Mouse (Mus musculus) frontal cortex, adult (tissue): ENCODE measurements at regions not wholly inside any gene's neighbourhood (a gene's known extent, or its start where the extent isn't known, plus 50 kb on each side); places are given as distances from the start of the nearest gene placed in this dataset.

Source experiments
- ATAC-seq: cut with Nextera tagmentation; 2 replicates; pipeline ENCODE4 v1.9.2; 2017; ENCODE audit warnings: mild to moderate bottlenecking, moderate library complexity, mixed read lengths; ENCODE audit not compliant: low TSS enrichment

GRCm38 (mm10) chr3:91416137-91416536, 325.5 kb upstream of the 9130204L05Rik start:
- ATAC-seq = peak; percentile 88
